Mouse (Mus musculus): ENCODE measurements around the gene Tmbim1. TPM values are rescaled to one million over a fixed set of nuclear protein-coding genes. Genes with fewer than 3 reads are reported as not detected.

Tmbim1 gene
- polyA plus RNA-seq, 1 experiment, result 167 TPM

DNA sequence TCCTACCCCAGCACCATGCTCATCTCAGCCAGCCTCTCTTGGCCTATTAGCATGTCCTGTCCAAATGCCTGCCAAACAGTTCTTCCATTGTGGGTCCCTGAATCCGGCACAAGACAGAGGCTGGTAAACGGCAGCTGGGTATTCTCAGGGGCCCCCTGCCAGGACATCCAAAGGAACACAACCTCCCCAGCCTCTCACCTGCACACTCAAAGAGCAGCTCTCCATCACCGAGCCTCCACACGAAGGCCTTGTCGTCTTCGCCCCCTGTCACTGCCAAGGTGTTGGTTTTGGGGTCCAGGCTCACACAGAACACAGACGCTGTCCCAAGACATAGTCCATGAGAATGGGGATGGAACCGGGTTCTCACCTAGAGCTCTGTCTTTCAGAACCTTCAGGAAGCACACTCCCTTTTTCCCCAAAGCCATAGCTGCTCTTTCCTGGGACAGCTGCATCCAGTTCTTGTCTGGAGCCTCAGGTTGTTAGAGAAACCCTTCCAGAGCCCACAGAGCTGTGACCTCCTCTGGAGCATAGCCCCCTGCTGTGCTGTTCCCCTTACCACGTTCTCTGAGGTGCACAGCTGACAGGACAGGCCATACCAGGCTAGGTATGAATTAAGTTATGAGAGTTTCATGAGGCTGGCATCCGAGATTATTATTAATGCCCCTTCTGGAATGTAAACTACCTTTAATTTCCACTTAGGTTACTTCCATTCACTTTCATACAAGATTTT, 22.4 kb downstream of the Tmbim1 start:
- no peak for DNase-seq (ENCODE audit: low read depth, low spot score)
- 81% methylated on average over 10 of the region's 10 CpGs for WGBS

GRCm38 (mm10) chr1:74281886-74282285, 23.5 kb downstream of the Tmbim1 start:
- WGBS, result 95% methylated on average over 8 of the region's 8 CpGs
- DNase-seq (ENCODE audit: low read depth, low spot score), result no peak

DNA sequence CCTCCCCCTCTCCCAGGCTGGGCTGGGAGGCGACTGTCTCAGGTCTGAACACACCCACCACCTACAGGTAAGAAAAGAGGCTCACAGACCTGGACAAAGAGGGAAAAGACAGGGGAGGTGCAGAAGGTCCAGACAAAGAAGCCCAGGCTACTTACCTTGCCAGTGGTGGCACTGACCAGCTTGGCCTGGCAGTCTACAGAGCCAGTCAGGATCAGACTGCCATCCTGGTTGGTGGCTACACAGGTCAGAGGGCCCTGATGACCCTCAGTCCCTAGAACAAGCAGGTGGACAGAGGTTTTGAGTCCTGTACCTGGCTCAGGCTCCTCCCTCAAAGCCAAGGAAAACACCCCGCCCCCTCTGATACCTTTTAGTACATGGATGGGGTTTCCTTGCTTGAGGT, 24.1 kb downstream of the Tmbim1 start:
- 92% methylated on average over 2 of the region's 2 CpGs for WGBS
- DNase-seq (ENCODE audit: low read depth, low spot score), result no peak

- no peak for DNase-seq (ENCODE audit: low read depth, low spot score)
- WGBS, result 83% methylated on average over 14 of the region's 14 CpGs
These were observed 24.7 kb downstream of the Tmbim1 start for GRCm38 (mm10) chr1:74280591-74281325.

GRCm38 (mm10) chr1:74278988-74279387, 26.4 kb downstream of the Tmbim1 start:
- WGBS, result 88% methylated on average over 11 of the region's 11 CpGs

GRCm38 (mm10) chr1:74278538-74278937, 26.9 kb downstream of the Tmbim1 start, which contains the start of gene Gpbar1:
TSS of gene Gpbar1 (plus strand) at chr1:74278550.
- DNase-seq (ENCODE audit: low read depth, low spot score), result no peak
- 93% methylated on average over 10 of the region's 10 CpGs for WGBS

More at GRCm38 (mm10) chr1:74278988-74279387, 26.4 kb downstream of the Tmbim1 start:
- no peak for DNase-seq (ENCODE audit: low read depth, low spot score)

GRCm38 (mm10) chr1:74277883-74278537, 27.4 kb downstream of the Tmbim1 start:
- DNase-seq (ENCODE audit: low read depth, low spot score), result no peak
- WGBS, result 36% methylated on average over 8 of the region's 8 CpGs

DNA sequence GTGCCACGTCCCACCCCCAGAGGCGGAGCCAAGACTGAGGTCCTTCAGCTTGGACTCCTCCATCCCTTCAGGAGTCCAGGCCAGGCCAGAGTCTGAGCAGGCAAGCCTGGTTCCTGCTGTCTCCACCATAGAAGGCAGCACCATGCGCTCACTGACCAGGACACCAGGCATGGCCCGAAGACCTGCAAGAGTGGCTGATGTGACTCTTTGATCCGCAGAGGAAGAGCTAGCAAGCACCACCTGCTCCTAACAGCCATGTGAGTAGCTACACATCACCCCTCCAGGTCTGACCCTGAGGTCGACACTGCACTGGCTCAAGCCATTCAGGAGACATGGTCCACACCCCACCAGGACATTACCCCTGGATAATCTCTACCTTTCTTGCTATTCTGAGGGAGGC, 28.4 kb downstream of the Tmbim1 start:
- WGBS, result 63% methylated on average over 6 of the region's 6 CpGs
- no peak for DNase-seq (ENCODE audit: low read depth, low spot score)

GRCm38 (mm10) chr1:74275015-74275414, 30.4 kb downstream of the Tmbim1 start:
- no peak for DNase-seq (ENCODE audit: low read depth, low spot score)
- 35% methylated on average over 9 of the region's 9 CpGs for WGBS

GRCm38 (mm10) chr1:74271659-74272058, 33.8 kb downstream of the Tmbim1 start:
- 62% methylated on average over 4 of the region's 4 CpGs for WGBS
- DNase-seq (ENCODE audit: low read depth, low spot score), result no peak

GRCm38 (mm10) chr1:74268750-74269149, 36.7 kb downstream of the Tmbim1 start:
- DNase-seq (ENCODE audit: low read depth, low spot score), result no peak
- WGBS, result 78% methylated on average over 8 of the region's 8 CpGs

DNA sequence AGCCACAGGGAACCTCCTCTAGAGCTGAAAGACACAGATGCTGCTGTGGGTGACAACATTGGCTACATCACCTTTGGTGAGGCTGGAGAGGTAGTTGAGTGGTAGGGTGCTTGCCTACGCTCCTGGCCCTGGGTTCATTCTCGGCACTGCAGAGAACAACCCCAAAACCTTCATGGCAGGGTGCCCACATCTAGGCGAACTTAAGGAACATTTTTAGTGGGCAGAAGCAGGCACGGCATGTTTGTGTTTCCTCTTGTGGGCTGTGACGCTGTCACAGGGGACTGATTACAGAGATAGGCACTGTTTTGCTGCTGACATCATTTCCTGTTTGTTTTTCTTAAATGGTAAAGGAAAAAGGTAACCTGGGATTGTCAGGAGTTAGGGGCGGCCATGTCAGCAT, 42.9 kb downstream of the Tmbim1 start:
- 74% methylated on average over 6 of the region's 6 CpGs for WGBS

DNA sequence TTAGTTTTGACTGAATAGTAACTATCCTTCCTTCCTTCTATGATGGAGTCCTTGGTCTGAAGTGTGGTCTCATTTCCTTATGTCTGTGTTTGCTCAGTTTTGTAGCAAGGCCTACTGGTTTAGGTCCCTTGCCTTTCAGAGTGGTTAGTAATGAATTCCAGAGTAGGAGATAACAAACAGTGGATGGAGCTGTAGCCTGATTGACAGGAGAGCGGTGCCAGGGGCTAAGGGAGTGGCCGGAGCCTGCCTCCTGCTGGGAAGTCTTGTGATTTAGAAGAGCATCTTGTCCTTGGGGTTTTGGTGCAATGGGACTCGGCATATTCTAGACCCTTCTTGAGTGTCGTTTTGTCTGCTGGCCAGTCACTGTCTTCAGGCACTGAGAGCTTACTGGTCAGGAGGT, 48.6 kb downstream of the Tmbim1 start:
- WGBS, result 77% methylated on average over 4 of the region's 4 CpGs

More for the DNA sequence above, 42.9 kb downstream of the Tmbim1 start:
- DNase-seq (ENCODE audit: low read depth, low spot score), result no peak

GRCm38 (mm10) chr1:74255704-74256345, 49.6 kb downstream of the Tmbim1 start:
- 44% methylated on average over 8 of the region's 8 CpGs for WGBS
- DNase-seq (ENCODE audit: low read depth, low spot score), result no peak

More for the DNA sequence above, 48.6 kb downstream of the Tmbim1 start:
- no peak for DNase-seq (ENCODE audit: low read depth, low spot score)

- WGBS, result 38% methylated on average over 4 of the region's 4 CpGs
- no peak for DNase-seq (ENCODE audit: low read depth, low spot score)
These were observed 55.3 kb downstream of the Tmbim1 start for GRCm38 (mm10) chr1:74250096-74250495.

DNA sequence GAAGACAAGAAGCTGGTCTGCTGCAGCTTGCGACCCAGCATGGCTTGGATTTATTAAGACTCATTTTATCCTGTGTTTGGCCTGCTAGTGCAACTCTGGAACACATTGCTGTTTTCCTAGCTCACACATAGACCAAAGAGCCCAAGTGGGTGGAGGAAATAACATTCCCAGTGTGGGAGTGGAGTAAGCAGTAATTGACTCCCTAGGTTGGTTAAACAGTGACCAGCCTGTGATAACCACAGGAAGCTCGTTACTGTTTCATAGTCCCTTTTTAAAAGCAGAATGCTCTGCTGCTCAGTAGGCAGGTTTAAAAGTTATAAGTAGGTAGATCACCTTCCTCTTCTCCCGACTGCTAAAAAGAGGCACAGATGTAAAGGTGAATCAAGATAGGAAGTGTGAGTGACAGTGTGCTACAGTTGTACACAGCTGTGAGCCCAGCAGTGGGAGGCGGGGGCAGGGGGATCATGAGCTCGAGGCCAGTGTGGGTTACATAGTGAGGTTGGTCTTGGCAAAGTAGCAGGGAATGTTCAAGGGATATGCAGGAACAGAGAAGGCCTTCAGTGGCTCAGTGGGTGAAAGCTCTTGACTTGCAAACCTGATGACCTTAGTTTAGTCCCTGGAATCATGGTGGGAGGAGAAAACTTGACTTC, 56.0 kb downstream of the Tmbim1 start:
- 17% methylated on average over 5 of the region's 5 CpGs for WGBS
- no peak for DNase-seq (ENCODE audit: low read depth, low spot score)

- DNase-seq (ENCODE audit: low read depth, low spot score), result no peak
- WGBS, result 2% methylated on average over 1 of the region's 1 CpGs
These were observed 56.6 kb downstream of the Tmbim1 start for GRCm38 (mm10) chr1:74248799-74249198.

DNA sequence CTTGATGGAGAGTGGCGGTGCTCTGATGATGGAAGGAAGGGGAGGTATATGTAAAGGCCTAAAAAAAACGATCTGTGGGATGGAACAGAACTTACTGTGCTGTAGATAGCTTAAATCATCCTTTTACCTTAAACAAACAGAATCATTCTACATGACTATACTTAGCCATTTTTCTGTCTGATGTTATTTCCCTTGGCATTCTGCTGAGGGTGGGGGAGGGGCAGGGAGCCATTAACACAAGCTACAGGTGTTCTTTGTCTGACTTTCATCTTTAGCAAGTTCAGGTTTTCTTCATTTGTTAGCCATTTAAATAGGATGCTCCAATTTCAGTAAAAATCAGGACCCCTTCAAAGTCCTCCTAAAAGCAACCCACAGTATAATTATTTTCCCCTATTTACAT, 59.9 kb downstream of the Tmbim1 start:
- WGBS, result 47% methylated on average over 2 of the region's 2 CpGs
- DNase-seq (ENCODE audit: low read depth, low spot score), result no peak

- 45% methylated on average over 4 of the region's 4 CpGs for WGBS
- DNase-seq (ENCODE audit: low read depth, low spot score), result no peak
These were observed 64.6 kb downstream of the Tmbim1 start for GRCm38 (mm10) chr1:74240832-74241231.
